Mouse (Mus musculus): ENCODE measurements around the gene Rdh5.

GRCm38 (mm10) chr10:128882067-128882466 lies 40.6 kb downstream of the Rdh5 start:
- no peak for TF ChIP-seq POLR2A (IDR thresholded peaks at IDR 0.05; ENCODE audit: borderline replicate concordance, extremely low read depth, insufficient read depth, insufficient read length, poor library complexity, severe bottlenecking)
- no peak for TF ChIP-seq CTCF (IDR thresholded peaks at IDR 0.05; ENCODE audit: borderline replicate concordance, extremely low read depth, insufficient read depth, insufficient read length)

Data from brain, embryonic 14.5 days (tissue).